Comparison of ENCODE assay signal across 19 mouse cellular contexts in genomic region chr16:92745239-92745638, GRCm38 (mm10).
"Had no signal": no experiment of that assay in that cellular context is flagged by ENCODE, and none has a peak within 500 bp of the region (broad histone marks: within the 10 kb centered on the region; RNA-seq: fewer than 3 reads in every experiment).

No protein-coding gene starts in this region.

- H3K27ac ChIP-seq: left cerebral cortex, adult 2 months; liver, embryonic 13.5 days; midbrain, embryonic 12.5 days; midbrain, embryonic 15.5 days; stomach, postnatal 0 days had no signal

- ATAC-seq: inflammation-experienced regulatory T-cells, adult 6 months; intestine, embryonic 16.5 days; midbrain, embryonic 15.5 days had no signal

- H3K4me1 ChIP-seq: midbrain, embryonic 12.5 days; midbrain, embryonic 15.5 days had no signal

- H3K27me3 ChIP-seq: liver, embryonic 13.5 days; midbrain, embryonic 12.5 days; midbrain, embryonic 15.5 days had no signal

- H3K9me3 ChIP-seq: liver, embryonic 13.5 days; midbrain, embryonic 12.5 days; midbrain, embryonic 15.5 days had no signal

- DNase-seq: kidney, adult 18-20 months; kidney, postnatal 10 days; kidney, postnatal 36 days; layer of hippocampus, postnatal 36 days; liver, embryonic 13.5 days; lung, adult 2 months; lung, postnatal 14 days; lung, postnatal 4 days; right cerebral cortex, adult 18-20 months; right cerebral cortex, postnatal 14 days; right cerebral cortex, postnatal 4 days; thymus, adult 2 months; thymus, postnatal 14 days had no signal

- H3K9ac ChIP-seq: liver, embryonic 13.5 days; midbrain, embryonic 12.5 days; midbrain, embryonic 15.5 days had no signal

- H3K4me2 ChIP-seq: liver, embryonic 13.5 days; midbrain, embryonic 12.5 days; midbrain, embryonic 15.5 days had no signal

- H3K4me3 ChIP-seq: left cerebral cortex, adult 2 months; liver, embryonic 13.5 days; midbrain, embryonic 12.5 days; midbrain, embryonic 15.5 days had no signal

- H3K36me3 ChIP-seq: liver, embryonic 13.5 days; midbrain, embryonic 12.5 days; midbrain, embryonic 15.5 days had no signal
